Mouse (Mus musculus) spleen, postnatal 36 days (tissue): ENCODE results near the gene Tmem132d.

Source experiments
- DNase-seq, 2 experiments: peaks; one replicate each; pipeline ENCODE4 v3.0.0; 2022; ENCODE audit warnings: low spot score in 2 of 2, mixed read lengths in 1 of 2

Tmem132d gene

GRCm38 (mm10) chr5:128405071-128405470, 27.8 kb downstream of the Tmem132d start:
- DNase-seq: no peak

GRCm38 (mm10) chr5:128404223-128404622, 28.7 kb downstream of the Tmem132d start:
- DNase-seq: no peak

- no peak for DNase-seq
Measured at GRCm38 (mm10) chr5:128392372-128392771, 40.5 kb downstream of the Tmem132d start.

- DNase-seq: no peak
Measured at GRCm38 (mm10) chr5:128389665-128390064, 43.2 kb downstream of the Tmem132d start.

GRCm38 (mm10) chr5:128388358-128389141, 44.3 kb downstream of the Tmem132d start:
- no peak for DNase-seq

- DNase-seq: no peak
Measured at GRCm38 (mm10) chr5:128369814-128370213, 63.1 kb downstream of the Tmem132d start.

- DNase-seq: no peak
Measured at GRCm38 (mm10) chr5:128369111-128369510, 63.8 kb downstream of the Tmem132d start.

- DNase-seq: no peak
Measured at GRCm38 (mm10) chr5:128365261-128365985, 67.5 kb downstream of the Tmem132d start.

- DNase-seq: no peak
Measured at GRCm38 (mm10) chr5:128360946-128361675, 71.8 kb downstream of the Tmem132d start.

GRCm38 (mm10) chr5:128348835-128349234, 84.0 kb downstream of the Tmem132d start:
- DNase-seq: no peak

- no peak for DNase-seq
Measured at GRCm38 (mm10) chr5:128336841-128337240, 96.0 kb downstream of the Tmem132d start.

GRCm38 (mm10) chr5:128332766-128333165, 100.1 kb downstream of the Tmem132d start:
- no peak for DNase-seq

GRCm38 (mm10) chr5:128330351-128330750, 102.5 kb downstream of the Tmem132d start:
- DNase-seq: no peak

- no peak for DNase-seq
Measured at GRCm38 (mm10) chr5:128302387-128302786, 130.5 kb downstream of the Tmem132d start.

GRCm38 (mm10) chr5:128291191-128291590, 141.7 kb downstream of the Tmem132d start:
- DNase-seq: no peak

GRCm38 (mm10) chr5:128273255-128273654, 159.6 kb downstream of the Tmem132d start:
- no peak for DNase-seq

- no peak for DNase-seq
Measured at GRCm38 (mm10) chr5:128267366-128267765, 165.5 kb downstream of the Tmem132d start.

GRCm38 (mm10) chr5:128244219-128244618, 188.7 kb downstream of the Tmem132d start:
- DNase-seq: no peak

GRCm38 (mm10) chr5:128236638-128237335, 196.1 kb downstream of the Tmem132d start:
- DNase-seq: no peak

- DNase-seq: no peak
Measured at GRCm38 (mm10) chr5:128235611-128236010, 197.3 kb downstream of the Tmem132d start.

- DNase-seq: no peak
Measured at GRCm38 (mm10) chr5:128233101-128233500, 199.8 kb downstream of the Tmem132d start.

GRCm38 (mm10) chr5:128218281-128218680, 214.6 kb downstream of the Tmem132d start:
- DNase-seq: no peak
